ENCODE assay signal across 10 mouse cellular contexts in the genomic region with DNA sequence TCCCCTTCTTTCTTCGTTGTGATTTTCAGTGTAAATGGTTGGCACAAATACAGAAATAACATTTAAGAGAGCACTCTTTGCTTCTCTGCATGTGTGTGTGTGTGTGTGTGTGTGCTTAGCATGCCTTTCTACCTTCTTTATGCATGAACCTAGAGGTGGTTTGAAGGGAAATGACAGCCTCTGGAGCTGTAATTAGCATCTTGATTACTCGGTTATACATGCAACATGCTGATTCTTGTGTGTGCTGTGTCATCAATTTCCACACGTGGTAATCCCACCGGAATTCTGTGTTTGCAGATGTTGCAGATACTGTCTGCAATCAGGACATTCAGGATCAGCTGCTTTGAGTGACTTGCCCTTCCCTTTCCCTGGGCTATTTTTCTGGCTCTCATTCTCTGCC.
"Had no signal": no experiment of that assay in that cellular context is flagged by ENCODE, and none has a peak within 500 bp of the region (broad histone marks: within the 10 kb centered on the region; RNA-seq: fewer than 3 reads in every experiment).

No protein-coding gene starts in this region.

- H3K4me2 ChIP-seq: limb, embryonic 13.5 days; neural tube, embryonic 12.5 days had no signal

- H3K27me3 ChIP-seq: limb, embryonic 13.5 days; neural tube, embryonic 12.5 days had no signal

- H3K9ac ChIP-seq: limb, embryonic 13.5 days; liver, embryonic 14.5 days; neural tube, embryonic 12.5 days had no signal

- DNase-seq: kidney, adult 18-20 months; kidney, postnatal 10 days; left cerebral cortex, postnatal 4 days; lung, adult 18-20 months; thymus, adult 18-20 months; thymus, postnatal 14 days had no signal

- H3K36me3 ChIP-seq: limb, embryonic 13.5 days; neural tube, embryonic 12.5 days had no signal

- H3K9me3 ChIP-seq: limb, embryonic 13.5 days; neural tube, embryonic 12.5 days had no signal

- H3K4me3 ChIP-seq: limb, embryonic 13.5 days; myocyte; neural tube, embryonic 12.5 days had no signal

- H3K27ac ChIP-seq: limb, embryonic 13.5 days; liver, embryonic 14.5 days; neural tube, embryonic 12.5 days had no signal

- H3K4me1 ChIP-seq: limb, embryonic 13.5 days; neural tube, embryonic 12.5 days had no signal
